Mouse (Mus musculus) forebrain, embryonic 14.5 days (tissue): ENCODE measurements around the gene Rapgef4. TPM values are rescaled to one million over a fixed set of nuclear protein-coding genes. Genes with fewer than 3 reads are reported as not detected.

Experiments used
- ATAC-seq: fragments of 200-750 bp; cut with Nextera tagmentation; 2 replicates; pipeline ENCODE4 v1.8.0; 2017; ENCODE audit warnings: mild to moderate bottlenecking, moderate library complexity
- DNase-seq: peaks from one replicate; pipeline ENCODE4 v3.0.0-alpha.2; 2015; ENCODE audit warnings: low spot score
- H3K27ac ChIP-seq: fragments of 300-500 bp; sonication (generic); 2 replicates; pipeline ENCODE4 v1.5.1; 2014; ENCODE audit warnings: low read depth, mild to moderate bottlenecking, control low read depth, low read length, moderate library complexity
- H3K27me3 ChIP-seq: fragments of 300-500 bp; sonication (generic); replicated peaks from 2 replicates; pipeline ENCODE4 v1.6.1; 2014; ENCODE audit warnings: low read length, control low read depth, mixed read lengths; ENCODE audit not compliant: control insufficient read depth, insufficient read depth
- H3K36me3 ChIP-seq: fragments of 300-500 bp; sonication (generic); 2 replicates; pipeline ENCODE4 v1.6.1; 2014; ENCODE audit warnings: low read length, control low read depth; ENCODE audit not compliant: control insufficient read depth, insufficient read depth
- H3K4me1 ChIP-seq: fragments of 300-500 bp; sonication (generic); 2 replicates; pipeline ENCODE4 v1.6.1; 2014; ENCODE audit warnings: antibody characterized with exemption, low read length, control low read depth; ENCODE audit not compliant: control insufficient read depth, insufficient read depth
- H3K4me2 ChIP-seq: fragments of 300-500 bp; sonication (generic); 2 replicates; pipeline ENCODE4 v1.6.1; 2014; ENCODE audit warnings: mild to moderate bottlenecking, control low read depth, low read length
- H3K4me3 ChIP-seq: fragments of 300-500 bp; sonication (generic); 2 replicates; pipeline ENCODE4 v1.5.1; 2014; ENCODE audit warnings: low read depth, low read length, control low read depth
- H3K9ac ChIP-seq: fragments of 300-500 bp; sonication (generic); 2 replicates; pipeline ENCODE4 v1.6.1; 2014; ENCODE audit warnings: mild to moderate bottlenecking, low read length, control low read depth, moderate library complexity
- H3K9me3 ChIP-seq: fragments of 300-500 bp; sonication (generic); replicated peaks from 2 replicates; pipeline ENCODE4 v1.6.1; 2016; ENCODE audit warnings: low read length, control low read depth, mixed read lengths; ENCODE audit not compliant: control insufficient read depth
- WGBS: fragments of 180-500 bp; shearing (Covaris S2); extraction: QIAGEN DNeasy Blood & Tissue Kit; methylation state at CpG from one replicate; pipeline ENCODE4 v1.1.7; 2014; 5-methylcytosine and 5-hydroxymethylcytosine counted together
- polyA plus RNA-seq: library from polyadenylated mRNA; unstranded; fragments of >200 nt; fragmentation: Nextera tagmentation; extraction: Ambion mirVana; gene quantifications from 2 replicates; pipeline ENCODE4 v1.2.1, GENCODE M21; 2014

Gene Rapgef4
- polyA plus RNA-seq, 1 experiment from 2014 or later = 6.2 TPM

DNA sequence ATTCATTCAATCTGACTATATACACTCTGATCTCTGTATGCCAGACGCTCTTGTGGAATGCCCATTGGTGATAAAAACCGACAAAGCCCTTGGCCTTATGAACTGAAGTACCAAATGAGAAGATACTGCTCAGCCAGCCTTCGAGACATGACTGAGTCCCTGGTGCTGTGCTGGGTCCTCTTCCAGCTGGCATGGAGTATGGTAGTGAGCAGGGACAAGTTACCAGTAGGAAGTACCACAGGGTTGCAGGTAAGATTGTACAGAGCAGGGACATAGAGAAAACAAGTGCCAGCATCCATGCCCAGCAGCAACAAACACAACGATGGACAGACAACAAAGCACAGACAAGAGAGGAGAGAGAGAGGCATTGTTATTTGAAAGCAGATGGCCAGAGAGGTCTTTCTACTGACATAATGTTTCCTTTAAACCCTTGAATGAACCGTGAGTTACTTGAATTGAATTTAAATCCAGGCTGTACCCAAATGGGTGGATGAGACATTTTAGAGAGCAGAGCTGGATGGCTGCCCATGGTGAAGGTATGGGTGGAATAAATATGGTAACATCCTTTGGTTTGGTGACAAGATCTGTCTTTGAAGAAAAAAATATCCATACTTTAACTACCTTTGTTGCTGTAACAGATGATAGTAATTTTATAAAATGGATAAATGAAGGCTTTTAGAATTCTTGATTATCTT lies 12.8 kb downstream of the Rapgef4 start:
- H3K9me3 ChIP-seq = no peaks in the 10 kb centered on the region
- 89% methylated on average over 5 of the region's 5 CpGs for WGBS
- H3K27ac ChIP-seq = no peak overlapping the region
- no peak overlapping the region for H3K4me2 ChIP-seq
- H3K36me3 ChIP-seq = no peaks in the 10 kb centered on the region
- H3K4me1 ChIP-seq = no peaks in the 10 kb centered on the region
- DNase-seq = no peak
- no peak overlapping the region for H3K4me3 ChIP-seq
- ATAC-seq = no peak
- no peak overlapping the region for H3K9ac ChIP-seq
- H3K27me3 ChIP-seq = no peaks in the 10 kb centered on the region

GRCm38 (mm10) chr2:71998531-71998930 lies 17.5 kb downstream of the Rapgef4 start:
- ATAC-seq (no peak), DNase-seq (no peak)
- H3K4me2 ChIP-seq = no peak overlapping the region
- H3K9me3 ChIP-seq = no peaks in the 10 kb centered on the region
- WGBS = 86% methylated on average over 2 of the region's 2 CpGs
- no peak overlapping the region for H3K4me3 ChIP-seq
- H3K36me3 ChIP-seq = no peaks in the 10 kb centered on the region
- no peaks in the 10 kb centered on the region for H3K4me1 ChIP-seq
- no peak overlapping the region for H3K27ac ChIP-seq
- H3K27me3 ChIP-seq = no peaks in the 10 kb centered on the region
- H3K9ac ChIP-seq = no peak overlapping the region

DNA sequence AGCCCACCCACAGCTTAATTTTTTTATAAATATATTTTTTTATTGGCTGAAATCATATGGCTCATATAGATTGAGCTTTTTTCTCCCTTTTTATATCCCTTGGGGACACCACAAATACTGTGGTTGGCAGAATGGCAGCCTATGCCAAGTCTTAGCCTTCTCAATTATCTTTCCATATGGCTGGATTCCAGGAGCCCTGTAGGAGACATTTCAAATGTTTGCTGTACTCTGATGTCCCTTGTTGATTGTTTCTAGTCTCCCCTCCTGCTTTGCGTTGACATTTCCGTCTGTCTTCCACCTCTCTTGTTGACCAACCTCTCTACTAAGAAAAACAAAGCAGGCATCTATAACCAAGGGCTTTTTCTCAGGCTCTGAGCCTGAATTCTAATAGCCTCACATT lies 19.1 kb downstream of the Rapgef4 start:
- no peak overlapping the region for H3K9ac ChIP-seq
- H3K4me3 ChIP-seq = no peak overlapping the region
- no peak overlapping the region for H3K4me2 ChIP-seq
- H3K36me3 ChIP-seq = no peaks in the 10 kb centered on the region
- ATAC-seq (no peak), DNase-seq (no peak)
- no peaks in the 10 kb centered on the region for H3K27me3 ChIP-seq
- no peak overlapping the region for H3K27ac ChIP-seq
- H3K9me3 ChIP-seq = no peaks in the 10 kb centered on the region
- H3K4me1 ChIP-seq = no peaks in the 10 kb centered on the region
- 72% methylated on average over 2 of the region's 2 CpGs for WGBS

DNA sequence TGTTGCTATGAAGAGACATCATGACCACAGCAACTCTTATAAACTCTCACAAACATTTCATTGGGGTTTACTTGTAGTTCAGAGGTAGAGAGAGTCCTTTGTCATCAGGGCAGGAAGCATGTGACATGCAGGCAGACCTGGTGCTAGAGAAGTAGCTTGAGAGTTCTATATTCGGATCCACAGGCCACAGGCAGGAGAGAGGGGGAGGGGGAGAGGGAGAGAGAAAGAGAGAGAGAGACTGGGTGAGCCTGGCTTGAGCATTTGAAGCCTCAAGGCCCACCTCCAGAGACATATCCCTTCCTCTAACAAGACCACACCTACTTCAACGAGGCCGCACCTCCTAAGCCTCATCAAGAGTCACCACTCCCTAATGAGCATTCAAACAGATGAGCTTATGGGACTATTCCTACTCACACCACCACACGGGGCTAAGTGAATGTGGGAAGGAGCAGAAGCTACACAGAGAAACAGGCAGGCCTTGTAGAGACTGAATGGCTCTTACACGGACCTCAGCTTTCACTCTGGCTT lies 21.9 kb downstream of the Rapgef4 start:
- no peak for ATAC-seq
- H3K4me1 ChIP-seq = no peaks in the 10 kb centered on the region
- no peak overlapping the region for H3K27ac ChIP-seq
- no peak overlapping the region for H3K4me3 ChIP-seq
- 76% methylated on average over 5 of the region's 5 CpGs for WGBS
- DNase-seq = no peak
- no peak overlapping the region for H3K4me2 ChIP-seq
- no peaks in the 10 kb centered on the region for H3K27me3 ChIP-seq
- H3K36me3 ChIP-seq = no peaks in the 10 kb centered on the region
- H3K9me3 ChIP-seq = no peaks in the 10 kb centered on the region
- no peak overlapping the region for H3K9ac ChIP-seq

- Histone ChIP-seq H3K9ac (no peak overlapping the region), H3K27ac (no peak overlapping the region), H3K27me3 (no peaks in the 10 kb centered on the region), H3K4me2 (no peak overlapping the region), H3K4me3 (no peak overlapping the region), H3K9me3 (no peaks in the 10 kb centered on the region), H3K36me3 (no peaks in the 10 kb centered on the region), H3K4me1 (no peaks in the 10 kb centered on the region)
- DNase-seq = no peak
- no peak for ATAC-seq
- WGBS = 89% methylated on average over 13 of the region's 13 CpGs
Measured at GRCm38 (mm10) chr2:72003756-72004525, 22.9 kb downstream of the Rapgef4 start.

- H3K9ac ChIP-seq = no peak overlapping the region
- DNase-seq (peak; percentile 51), ATAC-seq (no peak; the same call in 1 of the 2 replicates)
- H3K4me1 ChIP-seq = no peaks in the 10 kb centered on the region
- H3K4me3 ChIP-seq = no peak overlapping the region
- no peak overlapping the region for H3K27ac ChIP-seq
- no peak overlapping the region for H3K4me2 ChIP-seq
- 79% methylated on average over 16 of the region's 16 CpGs for WGBS
- no peaks in the 10 kb centered on the region for H3K36me3 ChIP-seq
- H3K27me3 ChIP-seq = no peaks in the 10 kb centered on the region
- H3K9me3 ChIP-seq = no peaks in the 10 kb centered on the region
Measured at GRCm38 (mm10) chr2:72005051-72005450, 24.0 kb downstream of the Rapgef4 start.

- H3K4me1 ChIP-seq = no peaks in the 10 kb centered on the region
- H3K4me3 ChIP-seq = no peak overlapping the region
- WGBS = 61% methylated on average over 3 of the region's 3 CpGs
- no peak overlapping the region for H3K27ac ChIP-seq
- DNase-seq (peak; percentile 71), ATAC-seq (no peak)
- no peaks in the 10 kb centered on the region for H3K36me3 ChIP-seq
- H3K27me3 ChIP-seq = no peaks in the 10 kb centered on the region
- no peak overlapping the region for H3K4me2 ChIP-seq
- H3K9ac ChIP-seq = no peak overlapping the region
- H3K9me3 ChIP-seq = no peaks in the 10 kb centered on the region
Measured at GRCm38 (mm10) chr2:72009446-72010218, 28.6 kb downstream of the Rapgef4 start.

DNA sequence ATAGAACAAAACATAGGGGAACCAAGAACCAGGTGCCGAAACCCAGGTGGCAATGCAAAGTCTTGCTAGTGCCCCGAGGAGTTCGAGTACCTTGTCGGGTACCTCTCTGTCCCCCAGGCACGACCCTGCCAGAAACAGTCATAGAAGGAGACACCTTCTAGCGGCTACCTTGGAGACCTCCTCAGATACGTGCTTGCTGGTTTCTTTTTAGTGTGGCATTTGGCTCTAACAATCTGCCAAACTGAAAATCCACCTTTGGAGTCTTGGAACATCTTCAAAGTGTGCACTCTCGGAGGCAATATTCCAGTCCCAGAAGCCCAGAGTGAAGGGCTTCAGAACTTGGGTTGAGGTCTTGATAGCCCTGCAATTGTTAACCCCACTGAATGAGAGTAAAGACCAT lies 34.3 kb downstream of the Rapgef4 start:
- Histone ChIP-seq H3K27ac (no peak overlapping the region), H3K9ac (no peak overlapping the region), H3K4me1 (no peaks in the 10 kb centered on the region), H3K36me3 (no peaks in the 10 kb centered on the region), H3K4me2 (no peak overlapping the region), H3K4me3 (no peak overlapping the region), H3K9me3 (no peaks in the 10 kb centered on the region), H3K27me3 (no peaks in the 10 kb centered on the region)
- no peak for DNase-seq
- ATAC-seq = no peak
- WGBS = 75% methylated on average over 8 of the region's 8 CpGs
